Mouse (Mus musculus) kidney, postnatal 0 days (tissue): ENCODE results near the gene Mrps35. TPM values are rescaled to one million over a fixed set of nuclear protein-coding genes. Genes with fewer than 3 reads are reported as not detected.
A peak's percentile ranks its signal among the peaks of the same experiment; 100 is the strongest.

ENCODE experiments used
- ATAC-seq: fragments of 200-750 bp; cut with Nextera tagmentation; replicated peaks from 2 replicates; pipeline ENCODE4 v1.8.0; 2017; ENCODE audit warnings: low read depth, moderate number of reproducible peaks, moderate TSS enrichment, moderate library complexity; ENCODE audit not compliant: low FRiP score
- DNase-seq: peaks from one replicate; pipeline ENCODE4 v3.0.0-alpha.2; 2016; ENCODE audit warnings: low spot score
- H3K27ac ChIP-seq: fragments of 300-500 bp; sonication (generic); 2 replicates; pipeline ENCODE4 v1.5.1; 2014; ENCODE audit warnings: mild to moderate bottlenecking
- H3K27me3 ChIP-seq: fragments of 300-500 bp; sonication (generic); 2 replicates; pipeline ENCODE4 v1.6.1; 2014; ENCODE audit warnings: low read length, mixed read lengths; ENCODE audit not compliant: insufficient read depth
- H3K36me3 ChIP-seq: fragments of 300-500 bp; sonication (generic); 2 replicates; pipeline ENCODE4 v1.6.1; 2014; ENCODE audit warnings: low read length, mixed read lengths; ENCODE audit not compliant: insufficient read depth
- H3K4me1 ChIP-seq: fragments of 300-500 bp; sonication (generic); replicated peaks from 2 replicates; pipeline ENCODE4 v1.6.1; 2014; ENCODE audit warnings: antibody characterized with exemption, low read length, mixed read lengths; ENCODE audit not compliant: insufficient read depth
- H3K4me2 ChIP-seq: fragments of 300-500 bp; sonication (generic); 2 replicates; pipeline ENCODE4 v1.6.1; 2014; ENCODE audit warnings: mild to moderate bottlenecking, low read length, moderate library complexity, mixed read lengths
- H3K4me3 ChIP-seq: fragments of 300-500 bp; sonication (generic); replicated peaks from 2 replicates; pipeline ENCODE4 v1.5.1; 2014; ENCODE audit warnings: low read depth, low read length
- H3K9ac ChIP-seq: fragments of 300-500 bp; sonication (generic); 2 replicates; pipeline ENCODE4 v1.6.1; 2014; ENCODE audit warnings: low read depth, low read length
- H3K9me3 ChIP-seq: fragments of 300-500 bp; sonication (generic); replicated peaks from 2 replicates; pipeline ENCODE4 v1.6.1; 2016; ENCODE audit warnings: low read length, inconsistent platforms, mixed read lengths
- CTCF ChIP-seq: IDR thresholded peaks from 2 replicates; pipeline ENCODE4 v1.5.1; 2016; ENCODE audit warnings: antibody characterized with exemption, low read depth, mild to moderate bottlenecking, moderate library complexity
- WGBS: fragments of 180-500 bp; shearing (Covaris S2); extraction: QIAGEN DNeasy Blood & Tissue Kit; methylation state at CpG from one replicate; pipeline ENCODE4 v1.1.7; 2014; 5-methylcytosine and 5-hydroxymethylcytosine counted together
- polyA plus RNA-seq: library from polyadenylated mRNA; unstranded; fragments of >200 nt; fragmentation: Nextera tagmentation; extraction: Ambion mirVana; gene quantifications from 2 replicates; pipeline ENCODE4 v1.2.1, GENCODE M21; 2015

The Mrps35 gene
- polyA plus RNA-seq, 1 experiment from 2014 or later: 139 TPM

- Histone ChIP-seq H3K27me3 (no peaks in the 10 kb centered on the region), H3K9me3 (no peaks in the 10 kb centered on the region), H3K27ac (no peak overlapping the region), H3K4me1 (no peaks in the 10 kb centered on the region), H3K4me3 (no peak overlapping the region), H3K36me3 (peaks cover 52% of the 10 kb centered on the region), H3K4me2 (no peak overlapping the region), H3K9ac (no peak overlapping the region)
- no peak for TF ChIP-seq CTCF
- ATAC-seq: no peak
- no peak for DNase-seq
- 86% methylated on average over 3 of the region's 3 CpGs for WGBS
These were observed 17.8 kb upstream of the Mrps35 start for GRCm38 (mm10) chr6:147024761-147025160.

GRCm38 (mm10) chr6:147028396-147028795, 14.2 kb upstream of the Mrps35 start:
- no peaks in the 10 kb centered on the region for H3K9me3 ChIP-seq
- H3K9ac ChIP-seq: no peak overlapping the region
- no peak for ATAC-seq
- no peak for TF ChIP-seq CTCF
- WGBS: 80% methylated on average over 2 of the region's 2 CpGs
- no peaks in the 10 kb centered on the region for H3K4me1 ChIP-seq
- H3K4me2 ChIP-seq: no peak overlapping the region
- H3K4me3 ChIP-seq: no peak overlapping the region
- no peak overlapping the region for H3K27ac ChIP-seq
- no peak for DNase-seq
- peaks cover 51% of the 10 kb centered on the region for H3K36me3 ChIP-seq
- H3K27me3 ChIP-seq: no peaks in the 10 kb centered on the region

GRCm38 (mm10) chr6:147029591-147029990, 13.0 kb upstream of the Mrps35 start:
- Histone ChIP-seq H3K27me3 (no peaks in the 10 kb centered on the region), H3K4me2 (no peak overlapping the region), H3K27ac (no peak overlapping the region), H3K9ac (no peak overlapping the region), H3K4me1 (no peaks in the 10 kb centered on the region), H3K9me3 (no peaks in the 10 kb centered on the region), H3K36me3 (peaks cover 49% of the 10 kb centered on the region), H3K4me3 (no peak overlapping the region)
- ATAC-seq (no peak), DNase-seq (no peak)
- 93% methylated on average over 9 of the region's 9 CpGs for WGBS
- TF ChIP-seq CTCF: no peak

GRCm38 (mm10) chr6:147030096-147030885, 12.3 kb upstream of the Mrps35 start:
- Histone ChIP-seq H3K4me3 (no peak overlapping the region), H3K36me3 (peaks cover 49% of the 10 kb centered on the region)

GRCm38 (mm10) chr6:147032303-147032925, 10.2 kb upstream of the Mrps35 start, which contains the start of gene Rep15:
Gene Rep15 (plus strand): TSS chr6:147032584.
- no peak within 1 kb of the TSS for H3K9ac ChIP-seq
- H3K4me3 ChIP-seq: no peak within 1 kb of the TSS
- H3K27ac ChIP-seq: no peak within 1 kb of the TSS
- H3K4me1 ChIP-seq: no peaks in the 10 kb centered on the region
- 59% methylated on average over 13 of the region's 13 CpGs for WGBS
- TF ChIP-seq CTCF: no peak
- ATAC-seq: no peak
- H3K4me2 ChIP-seq: no peak within 1 kb of the TSS
- no peak for DNase-seq
- H3K27me3 ChIP-seq: no peaks in the 10 kb centered on the region
- H3K36me3 ChIP-seq: peaks cover 39% of the 10 kb centered on the region
- no peaks in the 10 kb centered on the region for H3K9me3 ChIP-seq

More at GRCm38 (mm10) chr6:147030096-147030885, 12.3 kb upstream of the Mrps35 start:
- Histone ChIP-seq H3K27me3 (no peaks in the 10 kb centered on the region), H3K9ac (no peak overlapping the region), H3K4me2 (no peak overlapping the region), H3K27ac (no peak overlapping the region), H3K9me3 (no peaks in the 10 kb centered on the region), H3K4me1 (no peaks in the 10 kb centered on the region)
- DNase-seq (no peak), ATAC-seq (no peak)
- WGBS: 91% methylated on average over 15 of the region's 15 CpGs
- TF ChIP-seq CTCF: no peak

- no peak for TF ChIP-seq CTCF
These were observed 1.1 kb downstream of the Mrps35 start for GRCm38 (mm10) chr6:147043633-147044032.

More at GRCm38 (mm10) chr6:147043633-147044032, 1.1 kb downstream of the Mrps35 start:
- H3K27ac ChIP-seq: no peak overlapping the region
- peaks cover 23% of the 10 kb centered on the region for H3K36me3 ChIP-seq
- H3K4me2 ChIP-seq: peak overlapping the region; percentile 69
- peak overlapping the region; percentile 98 for H3K4me3 ChIP-seq
- no peaks in the 10 kb centered on the region for H3K9me3 ChIP-seq
- H3K4me1 ChIP-seq: peaks cover 8% of the 10 kb centered on the region; the same call in 1 of the 2 replicates
- DNase-seq (no peak), ATAC-seq (no peak)
- no peaks in the 10 kb centered on the region for H3K27me3 ChIP-seq
- WGBS: 48% methylated on average over 7 of the region's 7 CpGs
- peak overlapping the region; percentile 94 for H3K9ac ChIP-seq
